Mouse (Mus musculus): ENCODE data around the gene Diras1.
"Not testable (repeated sequence)": the region's sequence is repeated elsewhere in the genome, so short reads cannot be mapped to it uniquely, and the experiment has no call there.

The Diras1 gene

GRCm38 (mm10) chr10:80996501-80996900 lies 29.0 kb downstream of the Diras1 start:
- no peak for DNase-seq

DNA sequence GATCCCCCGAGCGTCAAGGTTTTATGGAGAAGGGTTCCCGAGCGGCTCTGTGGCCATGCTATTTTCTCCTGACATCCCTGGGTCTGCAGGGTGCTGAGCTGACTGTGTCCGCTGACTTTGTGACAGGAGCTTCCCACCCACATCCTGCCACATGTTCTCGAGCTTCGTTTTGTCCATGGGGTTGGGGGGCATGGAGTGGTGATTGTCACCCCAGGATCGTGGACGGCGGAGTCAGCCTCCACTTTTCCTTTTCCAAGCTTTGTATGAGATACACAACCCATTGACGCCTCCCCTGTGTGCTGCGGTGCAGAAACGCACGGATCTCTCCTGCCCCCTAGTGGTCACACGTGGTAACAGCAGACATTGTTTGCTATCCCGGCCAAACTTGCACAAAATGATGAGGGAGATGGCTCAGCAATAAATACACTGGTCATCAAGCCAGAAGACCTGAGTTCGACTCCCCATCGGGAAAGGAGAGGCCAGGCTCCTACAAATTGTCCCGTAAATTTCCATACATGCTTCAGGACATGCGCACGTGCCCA lies 30.3 kb downstream of the Diras1 start:
- DNase-seq = peak; percentile 75 to 87

GRCm38 (mm10) chr10:80994621-80995020 lies 30.8 kb downstream of the Diras1 start:
- no peak for DNase-seq

DNA sequence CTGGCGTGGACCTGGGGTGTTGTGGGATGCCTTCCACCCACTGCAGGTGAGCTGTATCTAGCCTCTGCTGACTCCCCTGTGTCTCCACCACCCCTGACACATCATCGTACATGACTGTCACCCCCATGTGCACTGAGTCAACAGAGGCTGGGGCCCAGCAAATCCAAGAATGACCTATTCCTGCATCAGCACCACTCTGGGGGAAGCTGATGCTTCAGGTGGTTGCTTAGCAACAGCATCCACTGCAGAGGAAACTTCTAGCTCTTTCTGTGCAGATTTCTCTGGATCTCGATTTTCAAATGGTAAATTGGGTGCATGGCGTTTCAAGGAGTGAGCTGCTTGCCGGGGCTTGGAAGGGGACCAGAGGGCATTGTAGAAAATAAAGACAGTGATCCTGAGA lies 32.2 kb downstream of the Diras1 start:
- DNase-seq = no peak

DNA sequence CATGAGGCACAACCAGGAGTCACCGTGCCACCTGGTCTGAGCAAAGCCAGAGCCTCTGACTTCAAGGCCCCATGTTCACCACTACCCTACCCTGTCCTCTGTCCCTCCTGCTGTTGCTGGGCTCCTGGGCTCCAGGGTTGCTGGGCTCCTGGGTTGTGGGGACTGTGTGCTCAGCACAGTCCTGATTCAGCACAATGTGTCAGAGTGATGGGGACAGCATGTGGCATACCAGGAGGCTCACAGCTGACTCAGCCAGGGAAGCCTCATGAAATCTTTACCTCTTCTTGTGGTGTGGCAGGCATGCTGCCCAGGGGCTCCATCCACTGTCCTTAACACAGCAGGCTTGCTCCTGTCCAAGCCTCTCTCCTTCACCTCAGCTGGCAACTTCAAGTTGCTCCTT lies 33.5 kb downstream of the Diras1 start:
- DNase-seq = no peak

- DNase-seq = no peak
Observed at GRCm38 (mm10) chr10:80991007-80991406, 34.5 kb downstream of the Diras1 start.

- no peak for DNase-seq
Observed at GRCm38 (mm10) chr10:80990406-80990805, 35.1 kb downstream of the Diras1 start.

DNA sequence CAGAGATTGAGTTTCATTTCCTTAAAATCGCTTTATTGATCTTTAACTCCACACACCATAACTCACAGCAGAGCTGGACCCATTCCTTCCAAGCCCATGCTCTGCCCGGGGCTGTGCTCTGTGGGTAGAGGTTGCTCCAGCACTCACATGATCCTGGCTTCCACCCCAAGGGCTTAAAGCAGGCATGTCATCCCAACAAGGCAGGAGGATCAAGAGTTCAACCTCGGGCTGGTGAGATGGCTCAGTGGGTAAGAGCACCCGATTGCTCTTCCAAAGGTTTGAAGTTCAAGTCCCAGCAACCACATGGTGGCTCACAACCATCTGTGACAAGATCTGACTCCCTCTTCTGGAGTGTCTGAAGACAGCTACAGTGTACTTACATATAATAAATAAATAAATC lies 35.6 kb downstream of the Diras1 start:
- not testable (repeated sequence) for DNase-seq

DNA sequence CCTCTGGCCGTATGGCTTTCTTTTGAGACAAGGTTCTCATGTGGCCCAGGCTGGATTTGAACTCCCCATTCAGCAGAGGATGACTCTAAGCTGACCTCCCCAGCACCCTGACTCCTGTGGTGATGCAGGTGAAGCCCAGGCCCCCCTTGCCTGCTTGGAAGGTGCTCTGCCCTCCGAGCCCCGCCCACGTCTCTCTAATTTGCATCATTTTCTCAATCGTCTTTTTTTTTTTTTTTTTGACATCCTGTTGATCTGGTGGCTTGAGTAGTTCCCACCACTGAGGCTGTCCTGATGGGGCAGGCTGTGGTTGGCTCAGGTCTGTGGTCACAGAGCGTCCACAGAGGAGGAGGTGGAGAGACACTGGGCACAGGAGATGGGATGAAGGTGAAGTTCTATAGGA lies 36.0 kb downstream of the Diras1 start:
- no peak for DNase-seq

- DNase-seq = peak; percentile 91
Observed at GRCm38 (mm10) chr10:80987709-80988441, 37.6 kb downstream of the Diras1 start.

DNA sequence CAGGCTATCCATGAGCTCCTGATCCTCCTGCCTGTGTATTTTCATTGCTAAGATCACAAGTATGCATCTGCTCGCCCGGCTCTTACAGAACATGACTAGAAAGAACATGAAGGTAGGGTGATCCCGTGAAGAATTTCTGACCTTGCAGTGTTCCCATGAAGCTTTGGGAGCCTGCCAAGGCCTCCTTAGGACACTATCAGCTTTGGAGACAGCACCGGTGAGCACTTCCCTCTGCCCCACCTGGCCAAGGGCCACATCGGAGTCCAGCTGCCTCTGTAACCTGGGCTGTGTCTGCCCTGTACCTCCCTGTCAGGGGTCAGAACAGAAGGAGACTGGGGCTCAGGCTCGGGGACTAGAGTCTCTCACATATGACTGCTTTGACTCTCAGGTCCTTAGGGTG lies 38.7 kb downstream of the Diras1 start:
- DNase-seq = peak; percentile 39 to 52

- no peak for DNase-seq
Observed at GRCm38 (mm10) chr10:80985970-80986701, 39.3 kb downstream of the Diras1 start.

DNA sequence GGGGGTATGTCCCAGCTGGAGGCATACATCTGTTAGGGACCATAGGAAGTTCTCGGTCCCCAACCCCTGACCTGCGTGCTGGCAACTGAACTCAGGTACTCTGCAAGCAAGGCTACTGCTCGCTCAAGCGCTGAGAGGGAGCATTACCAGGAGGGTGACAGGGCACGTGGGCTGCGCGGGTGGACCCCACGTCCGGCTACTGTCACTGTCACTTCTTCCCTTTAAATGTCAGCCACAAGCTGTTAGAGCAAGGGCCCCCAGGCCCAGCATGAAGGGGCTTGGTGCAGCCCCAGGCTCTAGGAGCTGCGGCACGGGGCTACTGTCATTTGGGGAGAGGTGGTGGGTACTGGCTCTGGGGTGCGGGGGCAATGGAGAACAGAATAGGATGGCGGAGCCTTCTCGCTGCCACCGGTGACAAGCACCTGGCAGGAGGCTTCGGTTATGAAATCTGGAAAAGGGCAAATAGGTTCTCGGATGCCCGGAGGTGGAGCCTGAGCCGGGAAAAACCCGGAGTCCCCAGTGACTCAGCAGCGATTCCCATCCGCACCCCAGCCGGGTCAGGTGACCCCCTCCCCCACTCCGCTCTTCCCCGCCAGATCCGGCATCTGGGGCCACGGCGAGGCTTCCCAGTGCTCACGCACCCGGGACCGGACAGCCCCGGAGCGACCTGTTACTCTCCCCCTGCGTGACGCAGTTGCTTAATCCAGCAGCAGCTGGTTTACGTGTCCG lies 40.1 kb downstream of the Diras1 start:
- peak; percentile 52 to 64 for DNase-seq

DNA sequence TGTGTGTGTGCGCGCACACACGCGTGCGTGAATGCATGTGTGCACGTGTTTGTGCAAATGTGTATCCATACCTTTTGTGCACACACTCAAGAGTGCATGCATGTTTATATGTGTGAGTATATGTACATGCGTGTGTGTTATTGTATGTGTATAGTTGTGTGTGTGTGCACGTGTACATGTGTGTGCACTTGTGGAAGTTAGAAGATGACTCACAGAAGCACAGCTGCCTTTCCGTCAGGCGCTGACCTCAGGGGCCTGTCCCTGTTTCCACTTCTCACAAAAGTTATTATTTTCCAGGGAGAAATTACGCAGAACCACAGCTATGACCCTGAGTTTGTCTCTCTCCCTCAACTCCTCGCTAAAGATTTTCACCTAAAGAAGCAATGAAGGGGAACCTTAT lies 41.2 kb downstream of the Diras1 start:
- no peak for DNase-seq

DNA sequence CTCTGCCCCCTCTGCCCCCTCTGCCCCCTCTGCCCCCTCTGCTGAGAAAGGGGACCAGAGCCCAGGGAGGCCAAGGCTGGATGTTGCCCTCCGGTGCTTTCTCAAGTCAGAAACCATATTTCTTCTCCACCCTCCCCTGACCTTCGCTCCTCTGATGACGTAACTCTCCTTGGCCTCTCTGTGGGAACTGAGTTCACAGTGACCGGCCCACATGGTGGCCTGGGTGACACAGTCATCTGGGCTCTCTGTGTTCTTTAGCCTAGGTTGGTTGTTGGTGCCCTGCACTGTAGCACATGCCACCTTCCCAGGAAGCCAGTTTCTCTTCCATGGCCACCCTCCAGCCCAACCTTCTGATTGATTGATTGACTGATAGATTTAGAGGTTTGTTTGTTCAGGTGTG lies 43.1 kb downstream of the Diras1 start:
- no peak for DNase-seq

DNA sequence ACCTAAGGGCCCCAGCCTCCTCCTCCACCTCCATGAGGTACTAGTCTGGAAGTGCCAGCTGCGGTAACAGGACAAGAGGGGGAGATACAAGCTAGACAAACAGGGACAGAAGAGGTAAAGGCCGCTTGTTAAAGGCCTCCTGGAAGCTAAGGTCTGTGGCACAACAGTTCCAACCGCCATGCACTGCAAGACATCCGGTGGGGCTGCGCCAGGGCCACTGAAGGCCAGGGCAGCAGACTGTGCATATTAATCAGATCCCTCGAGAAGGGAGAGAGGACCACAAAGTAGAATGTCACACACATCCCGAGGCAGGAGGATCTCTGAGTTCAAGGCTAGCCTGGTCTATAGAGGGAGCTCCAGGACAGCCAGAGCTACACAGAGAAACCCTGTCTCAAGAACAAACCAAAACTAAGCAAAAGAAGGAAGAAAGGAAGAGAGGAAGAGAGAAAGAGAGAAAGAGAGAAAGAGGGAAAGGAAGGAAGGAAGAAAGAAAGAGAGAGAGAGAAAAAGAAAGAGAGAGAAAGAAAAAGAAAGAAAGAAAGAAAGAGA lies 43.8 kb downstream of the Diras1 start:
- DNase-seq = peak in 1 of 2 experiments; percentile 16

DNA sequence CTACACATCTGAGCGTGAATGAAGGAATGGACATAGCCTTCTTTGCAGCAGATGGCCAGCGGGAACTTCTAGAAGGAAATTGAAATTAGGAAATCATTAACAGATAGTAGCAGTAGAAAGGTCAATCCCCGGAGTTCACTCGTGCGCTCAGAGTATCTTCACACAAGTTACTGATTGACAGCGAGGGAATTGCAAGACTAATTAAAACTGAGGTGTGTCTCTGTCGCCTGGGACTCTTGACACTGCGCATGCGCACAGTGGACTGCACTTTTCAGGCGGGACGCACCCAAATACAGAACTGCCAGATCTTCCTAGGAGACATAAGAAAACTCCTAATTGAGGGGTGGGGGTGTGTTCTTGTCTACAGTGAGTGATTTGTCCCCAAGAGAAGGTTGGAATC lies 50.0 kb downstream of the Diras1 start:
- DNase-seq = no peak

DNA sequence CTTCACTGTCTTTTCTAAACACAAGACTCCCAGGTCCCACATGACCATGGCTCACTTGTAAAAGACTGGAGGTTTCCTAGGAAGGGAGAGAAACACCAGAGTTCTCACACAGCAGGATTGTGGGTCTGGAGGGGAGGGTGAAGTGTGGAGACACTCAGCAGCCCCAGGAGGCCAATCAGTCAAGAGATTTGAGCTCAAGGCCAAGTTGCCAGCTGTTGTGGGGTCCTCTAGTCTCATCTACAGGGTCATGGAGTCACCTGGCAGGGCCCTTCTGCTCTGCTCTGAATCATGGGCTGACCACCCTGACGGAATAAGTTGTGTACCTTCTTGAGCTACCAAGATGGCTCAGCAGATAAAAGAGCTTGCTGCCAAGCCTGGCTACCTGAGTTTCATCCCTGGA lies 51.7 kb downstream of the Diras1 start:
- DNase-seq = no peak

DNA sequence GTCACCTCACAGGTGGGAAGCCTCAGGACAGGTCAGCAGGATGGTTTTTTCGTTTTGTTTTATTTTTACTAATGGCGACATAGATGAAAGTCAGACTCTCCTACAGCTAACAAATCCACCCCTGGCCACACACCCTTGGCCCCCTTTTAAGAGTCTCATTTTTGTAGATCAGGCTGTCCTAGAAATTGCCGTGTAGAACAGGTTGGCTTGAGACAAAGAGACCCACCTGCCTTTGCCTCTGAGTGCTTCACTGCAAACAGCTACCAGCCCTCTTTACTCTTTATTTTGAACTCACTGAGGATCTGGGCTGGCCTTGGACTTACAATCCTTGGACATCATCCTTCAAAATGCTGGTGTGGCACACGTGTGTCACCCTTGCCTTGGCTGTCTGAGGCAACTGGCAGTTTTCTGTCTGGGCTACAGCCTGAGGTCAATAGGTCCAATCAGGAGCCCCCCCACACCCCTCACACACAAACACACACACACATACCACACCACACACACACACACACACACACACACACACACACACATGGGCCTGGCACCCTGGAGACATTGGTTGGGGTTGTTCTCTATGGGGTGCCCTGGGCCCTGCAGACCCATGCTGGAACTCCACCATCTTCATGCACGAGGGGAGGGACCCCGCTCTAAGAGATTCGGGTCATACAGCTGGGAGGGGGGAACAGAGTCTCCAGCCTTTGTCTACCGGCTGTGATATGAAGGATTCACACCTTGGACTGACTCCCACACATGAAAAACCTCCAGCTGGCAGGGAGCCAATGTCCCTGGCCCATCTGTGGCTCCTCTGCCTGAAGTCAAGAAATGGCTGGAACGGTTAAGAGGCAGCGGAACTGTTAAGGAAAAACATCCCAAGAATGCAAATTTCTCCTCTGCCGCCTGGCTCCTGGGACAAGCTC lies 53.1 kb downstream of the Diras1 start:
- DNase-seq = peak; percentile 70 to 87

- peak in 1 of 2 experiments; percentile 73 for DNase-seq
Observed at GRCm38 (mm10) chr10:80971533-80971932, 53.9 kb downstream of the Diras1 start.

- DNase-seq = no peak
Observed at GRCm38 (mm10) chr10:80970159-80970558, 55.3 kb downstream of the Diras1 start.
